Mouse (Mus musculus) central nervous system, embryonic 14 days (tissue): Measurements from ENCODE around the gene Tbc1d1. TPM values are rescaled to one million over a fixed set of nuclear protein-coding genes. Genes with fewer than 3 reads are reported as not detected.

Experiments used
- polyA plus RNA-seq: library from polyadenylated mRNA; depleted of rRNA; stranded (reverse); fragments of >200 nt; gene quantifications from 2 replicates; pipeline ENCODE4 v1.2.3, GENCODE M21; 2012; rRNA removed

The Tbc1d1 gene
- polyA plus RNA-seq: 18.7 and 19.7 TPM in 2 replicates

DNA sequence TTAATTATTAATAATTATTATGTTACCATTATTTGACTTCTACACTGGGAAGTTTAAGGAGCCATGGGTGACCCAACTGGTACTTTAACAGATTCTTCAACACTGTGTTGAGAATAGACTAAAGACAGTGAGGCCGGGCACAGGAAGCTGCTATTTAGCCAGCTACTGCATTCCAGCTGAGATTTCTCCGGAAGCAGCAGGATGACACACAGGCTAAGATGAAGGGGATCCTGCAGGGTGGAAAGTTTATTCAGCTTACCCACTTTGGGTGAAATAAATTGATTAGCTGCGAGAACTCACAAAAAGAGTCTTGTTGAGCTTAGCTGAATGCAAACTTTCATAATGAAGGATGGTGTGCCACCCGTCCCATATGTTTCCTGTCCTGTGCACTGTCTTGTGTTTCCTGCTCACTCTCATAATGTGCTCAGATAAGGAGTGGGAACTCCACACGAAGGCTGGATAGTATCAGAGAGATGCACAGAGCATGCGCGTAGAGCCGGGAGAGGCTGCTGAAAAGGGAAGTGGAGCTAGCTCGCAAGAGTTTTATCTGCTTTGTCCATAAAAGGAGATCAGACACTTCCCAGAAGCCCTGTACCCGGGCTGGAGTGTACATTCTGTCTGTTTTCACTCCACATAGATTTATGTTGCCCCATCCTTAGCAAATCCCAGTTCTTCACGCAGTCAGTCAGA, at the start of gene Tbc1d1:
Gene Tbc1d1 (plus strand): TSS at position 445 of the 690 bp plus-strand sequence.

Other genes starting within 250 kb of the Tbc1d1 start
- 8.7 and 8.9 TPM in 2 replicates for gene Rell1, start 187.4 kb upstream of the Tbc1d1 start, polyA plus RNA-seq
- gene Pgm2, start 63.4 kb upstream of the Tbc1d1 start, polyA plus RNA-seq: 24.3 and 25.4 TPM in 2 replicates